In genomic region chr7:100974135-100974903, GRCm38 (mm10) we compare ENCODE assay signal across 8 mouse cellular contexts. TPM values are rescaled to one million over a fixed set of nuclear protein-coding genes. Genes with fewer than 3 reads are reported as not detected.
DNase-seq lines count a peak whose midpoint lies in the region; ATAC-seq lines count a peak whose summit lies in the region.

Gene P2ry6 (minus strand): TSS chr7:100974649.

- intact Hi-C loops in left cerebral cortex, postnatal 10 days (cut with DNase I), result no loop called here

- peak within 1 kb of the TSS; percentile 42 for H3K4me3 ChIP-seq in embryonic facial prominence, embryonic 13.5 days
- peak within 1 kb of the TSS; percentile 32 for H3K4me3 ChIP-seq in hindbrain, embryonic 15.5 days

- DNase-seq in right cerebral cortex, postnatal 14 days, result peak; percentile 21
- no peak for DNase-seq in right cerebral cortex, adult 2 months (ENCODE audit: low spot score in 2 of 2)
- peak; percentile 63 to 72 for DNase-seq in lung, postnatal 4 days
- no peak for DNase-seq in frontal cortex, adult 2 months (ENCODE audit: extremely low spot score in 1 of 2, low spot score in 1 of 2)
- no peak for DNase-seq in left cerebral cortex, postnatal 10 days (ENCODE audit: extremely low spot score in 1 of 2, low spot score in 2 of 2)
- no peak for DNase-seq in B cell, adult 2 months

- peak within 1 kb of the TSS; percentile 72 for H3K4me2 ChIP-seq in embryonic facial prominence, embryonic 13.5 days
- peak within 1 kb of the TSS; percentile 62 for H3K4me2 ChIP-seq in hindbrain, embryonic 15.5 days

- peak within 1 kb of the TSS; percentile 59 for H3K9ac ChIP-seq in embryonic facial prominence, embryonic 13.5 days
- H3K9ac ChIP-seq in hindbrain, embryonic 15.5 days, result no peak within 1 kb of the TSS

- no peak for ATAC-seq in embryonic facial prominence, embryonic 13.5 days (ENCODE audit: insufficient number of reproducible peaks, insufficient read depth, low FRiP score, low TSS enrichment, low read depth)
- peak; percentile 52; the same call in 1 of the 2 replicates for ATAC-seq in hindbrain, embryonic 15.5 days (ENCODE audit: low FRiP score, low read depth)

- H3K36me3 ChIP-seq in embryonic facial prominence, embryonic 13.5 days, result no peaks in the 10 kb centered on the region
- no peaks in the 10 kb centered on the region for H3K36me3 ChIP-seq in hindbrain, embryonic 15.5 days

- peaks cover 36% of the 10 kb centered on the region for H3K27me3 ChIP-seq in embryonic facial prominence, embryonic 13.5 days
- H3K27me3 ChIP-seq in hindbrain, embryonic 15.5 days, result peaks cover 32% of the 10 kb centered on the region

- 3% methylated on average over 36 of the region's 36 CpGs for WGBS in embryonic facial prominence, embryonic 13.5 days
- WGBS in hindbrain, embryonic 15.5 days, result 4% methylated on average over 36 of the region's 36 CpGs

- H3K9me3 ChIP-seq in embryonic facial prominence, embryonic 13.5 days, result no peaks in the 10 kb centered on the region
- no peaks in the 10 kb centered on the region for H3K9me3 ChIP-seq in hindbrain, embryonic 15.5 days

- H3K27ac ChIP-seq in embryonic facial prominence, embryonic 13.5 days, result no peak within 1 kb of the TSS
- H3K27ac ChIP-seq in hindbrain, embryonic 15.5 days (replicated peaks), result no peak within 1 kb of the TSS

- peaks cover 17% of the 10 kb centered on the region for H3K4me1 ChIP-seq in embryonic facial prominence, embryonic 13.5 days
- peaks cover 18% of the 10 kb centered on the region for H3K4me1 ChIP-seq in hindbrain, embryonic 15.5 days (replicated peaks)

RNA-seq across cellular contexts. Expression of gene P2ry6, which starts in this region (rescaled TPM):
- polyA plus RNA-seq in embryonic facial prominence, embryonic 13.5 days (2015; fragmentation: Nextera tagmentation; extraction: Ambion mirVana), result 3.6 and 5.6 TPM in 2 replicates
- 3.2 and 4.4 TPM in 2 replicates for polyA plus RNA-seq in hindbrain, embryonic 15.5 days (2015; fragmentation: Nextera tagmentation; extraction: Ambion mirVana)
- polyA plus RNA-seq in frontal cortex, adult 2 months (2012; rRNA removed), result 3.4 and 4.1 TPM in 2 replicates
- 1 to 10 TPM; 3.5 to 4.0 TPM for total RNA-seq in left cerebral cortex, postnatal 10 days (2021)

Comparison
In these comparisons a context has a peak if more than half of its experiments do, and no peak if none do; other contexts are left out.
1. DNase-seq: peak in right cerebral cortex, postnatal 14 days (single experiment) and lung, postnatal 4 days (2 of 2); none in right cerebral cortex, adult 2 months (0 of 2), frontal cortex, adult 2 months (0 of 2), left cerebral cortex, postnatal 10 days (0 of 2) and B cell, adult 2 months (0 of 2).